Mouse (Mus musculus) neural tube, embryonic 12.5 days (tissue): Measurements from ENCODE around the gene Sspn. TPM values are rescaled to one million over a fixed set of nuclear protein-coding genes. Genes with fewer than 3 reads are reported as not detected.

Experiments
- ATAC-seq: fragments of 200-750 bp; cut with Nextera tagmentation; 2 replicates; pipeline ENCODE4 v1.8.0; 2017; ENCODE audit warnings: low read depth, mild to moderate bottlenecking, moderate TSS enrichment, moderate library complexity; ENCODE audit not compliant: low FRiP score
- H3K27ac ChIP-seq: fragments of 300-500 bp; sonication (generic); 2 replicates; pipeline ENCODE4 v1.5.1; 2016
- H3K27me3 ChIP-seq: fragments of 300-500 bp; sonication (generic); replicated peaks from 2 replicates; pipeline ENCODE4 v1.6.1; 2016; ENCODE audit warnings: mild to moderate bottlenecking
- H3K36me3 ChIP-seq: fragments of 300-500 bp; sonication (generic); 2 replicates; pipeline ENCODE4 v1.6.1; 2016; ENCODE audit warnings: mild to moderate bottlenecking
- H3K4me1 ChIP-seq: fragments of 300-500 bp; sonication (generic); 2 replicates; pipeline ENCODE4 v1.6.1; 2016
- H3K4me2 ChIP-seq: fragments of 300-500 bp; sonication (generic); replicated peaks from 2 replicates; pipeline ENCODE4 v1.6.1; 2016; ENCODE audit warnings: mild to moderate bottlenecking
- H3K4me3 ChIP-seq: fragments of 300-500 bp; sonication (generic); 2 replicates; pipeline ENCODE4 v1.5.1; 2016
- H3K9ac ChIP-seq: fragments of 300-500 bp; sonication (generic); 2 replicates; pipeline ENCODE4 v1.6.1; 2016; ENCODE audit warnings: mild to moderate bottlenecking
- H3K9me3 ChIP-seq: fragments of 300-500 bp; sonication (generic); 2 replicates; pipeline ENCODE4 v1.6.1; 2016; ENCODE audit warnings: mild to moderate bottlenecking
- WGBS: fragments of 180-500 bp; shearing (Covaris S2); methylation state at CpG from one replicate; pipeline ENCODE4 v1.1.7; 2016; 5-methylcytosine and 5-hydroxymethylcytosine counted together
- polyA plus RNA-seq: library from polyadenylated mRNA; unstranded; fragments of >200 nt; fragmentation: Nextera tagmentation; extraction: Ambion mirVana; gene quantifications from 2 replicates; pipeline ENCODE4 v1.2.1, GENCODE M21; 2016

The Sspn gene
- polyA plus RNA-seq: 3.6 and 3.7 TPM in 2 replicates

- peaks cover 10% of the 10 kb centered on the region for H3K4me1 ChIP-seq
- H3K4me3 ChIP-seq: no peak within 1 kb of the TSS
- H3K4me2 ChIP-seq: no peak within 1 kb of the TSS
- H3K27me3 ChIP-seq: no peaks in the 10 kb centered on the region
- ATAC-seq: no peak
- WGBS: 73% methylated on average over 3 of the region's 3 CpGs
- H3K27ac ChIP-seq: no peak within 1 kb of the TSS
- H3K9me3 ChIP-seq: no peaks in the 10 kb centered on the region
- no peaks in the 10 kb centered on the region for H3K36me3 ChIP-seq
- H3K9ac ChIP-seq: no peak within 1 kb of the TSS
Measured at GRCm38 (mm10) chr6:145931341-145931740, at the start of gene Sspn. Gene Sspn, plus strand, starts transcription at chr6:145931641.

- 79% methylated on average over 1 of the region's 1 CpGs for whole genome bisulfite sequencing
- no peaks in the 10 kb centered on the region for H3K4me1 ChIP-seq
- no peaks in the 10 kb centered on the region for H3K9me3 ChIP-seq
- H3K27me3 ChIP-seq: no peaks in the 10 kb centered on the region
- no peak overlapping the region for H3K27ac ChIP-seq
- H3K9ac ChIP-seq: no peak overlapping the region
- H3K36me3 ChIP-seq: no peaks in the 10 kb centered on the region
- no peak overlapping the region for H3K4me3 ChIP-seq
- no peak overlapping the region for H3K4me2 ChIP-seq
- ATAC-seq: no peak
Measured at GRCm38 (mm10) chr6:145883010-145883409, 48.4 kb upstream of the Sspn start.

- H3K4me1 ChIP-seq: no peaks in the 10 kb centered on the region
- H3K9ac ChIP-seq: no peak overlapping the region
- no peak overlapping the region for H3K4me2 ChIP-seq
- no peak overlapping the region for H3K27ac ChIP-seq
- H3K4me3 ChIP-seq: no peak overlapping the region
- 86% methylated on average over 4 of the region's 4 CpGs for WGBS
- H3K36me3 ChIP-seq: no peaks in the 10 kb centered on the region
- no peaks in the 10 kb centered on the region for H3K27me3 ChIP-seq
- no peak for ATAC-seq
- no peaks in the 10 kb centered on the region for H3K9me3 ChIP-seq
Measured at GRCm38 (mm10) chr6:145883668-145884067, 47.8 kb upstream of the Sspn start.

- Histone ChIP-seq H3K27me3 (no peaks in the 10 kb centered on the region), H3K36me3 (no peaks in the 10 kb centered on the region), H3K4me2 (no peak overlapping the region), H3K4me1 (no peaks in the 10 kb centered on the region), H3K27ac (no peak overlapping the region), H3K9me3 (no peaks in the 10 kb centered on the region), H3K4me3 (no peak overlapping the region), H3K9ac (no peak overlapping the region)
- 86% methylated on average over 4 of the region's 4 CpGs for WGBS
- no peak for ATAC-seq
Measured at GRCm38 (mm10) chr6:145885069-145885468, 46.4 kb upstream of the Sspn start.

GRCm38 (mm10) chr6:145886277-145886676 is 45.2 kb upstream of the Sspn start:
- Histone ChIP-seq H3K4me1 (no peaks in the 10 kb centered on the region), H3K9ac (no peak overlapping the region), H3K27me3 (no peaks in the 10 kb centered on the region), H3K4me2 (no peak overlapping the region), H3K4me3 (no peak overlapping the region), H3K27ac (no peak overlapping the region), H3K36me3 (no peaks in the 10 kb centered on the region), H3K9me3 (no peaks in the 10 kb centered on the region)
- 84% methylated on average over 8 of the region's 8 CpGs for WGBS
- ATAC-seq: no peak

GRCm38 (mm10) chr6:145887719-145888118 is 43.7 kb upstream of the Sspn start:
- 86% methylated on average over 6 of the region's 6 CpGs for WGBS
- Histone ChIP-seq H3K27me3 (no peaks in the 10 kb centered on the region), H3K27ac (no peak overlapping the region), H3K4me3 (no peak overlapping the region), H3K36me3 (no peaks in the 10 kb centered on the region), H3K9me3 (no peaks in the 10 kb centered on the region), H3K4me1 (no peaks in the 10 kb centered on the region), H3K9ac (no peak overlapping the region), H3K4me2 (no peak overlapping the region)
- no peak for ATAC-seq

GRCm38 (mm10) chr6:145891951-145892350 is 39.5 kb upstream of the Sspn start:
- ATAC-seq: no peak
- no peak overlapping the region for H3K4me3 ChIP-seq
- H3K9ac ChIP-seq: no peak overlapping the region
- no peaks in the 10 kb centered on the region for H3K27me3 ChIP-seq
- WGBS: 84% methylated on average over 11 of the region's 11 CpGs
- H3K9me3 ChIP-seq: no peaks in the 10 kb centered on the region
- H3K36me3 ChIP-seq: no peaks in the 10 kb centered on the region
- no peak overlapping the region for H3K27ac ChIP-seq
- no peak overlapping the region for H3K4me2 ChIP-seq
- no peaks in the 10 kb centered on the region for H3K4me1 ChIP-seq

GRCm38 (mm10) chr6:145892381-145893265 is 38.8 kb upstream of the Sspn start:
- ATAC-seq: no peak
- Histone ChIP-seq H3K9me3 (no peaks in the 10 kb centered on the region), H3K27ac (no peak overlapping the region), H3K4me3 (no peak overlapping the region), H3K4me1 (no peaks in the 10 kb centered on the region), H3K9ac (no peak overlapping the region), H3K27me3 (no peaks in the 10 kb centered on the region), H3K36me3 (no peaks in the 10 kb centered on the region), H3K4me2 (no peak overlapping the region)
- WGBS: 94% methylated on average over 20 of the region's 20 CpGs

- Histone ChIP-seq H3K4me1 (no peaks in the 10 kb centered on the region), H3K4me2 (no peak overlapping the region), H3K27me3 (no peaks in the 10 kb centered on the region), H3K36me3 (no peaks in the 10 kb centered on the region), H3K9me3 (no peaks in the 10 kb centered on the region), H3K27ac (no peak overlapping the region), H3K9ac (no peak overlapping the region), H3K4me3 (no peak overlapping the region)
- no peak for ATAC-seq
- 83% methylated on average over 13 of the region's 13 CpGs for WGBS
Measured at GRCm38 (mm10) chr6:145893366-145894021, 37.9 kb upstream of the Sspn start.

- Histone ChIP-seq H3K9me3 (no peaks in the 10 kb centered on the region), H3K4me2 (no peak overlapping the region), H3K27ac (no peak overlapping the region), H3K36me3 (no peaks in the 10 kb centered on the region), H3K4me3 (no peak overlapping the region), H3K4me1 (no peaks in the 10 kb centered on the region), H3K9ac (no peak overlapping the region), H3K27me3 (no peaks in the 10 kb centered on the region)
- 67% methylated on average over 8 of the region's 8 CpGs for WGBS
- ATAC-seq: no peak
Measured at GRCm38 (mm10) chr6:145894669-145895342, 36.6 kb upstream of the Sspn start.

GRCm38 (mm10) chr6:145904169-145904568 is 27.3 kb upstream of the Sspn start:
- Histone ChIP-seq H3K4me3 (no peak overlapping the region), H3K27ac (no peak overlapping the region), H3K4me2 (no peak overlapping the region), H3K9ac (no peak overlapping the region), H3K4me1 (no peaks in the 10 kb centered on the region), H3K9me3 (no peaks in the 10 kb centered on the region), H3K27me3 (no peaks in the 10 kb centered on the region), H3K36me3 (no peaks in the 10 kb centered on the region)
- 89% methylated on average over 5 of the region's 5 CpGs for WGBS
- no peak for ATAC-seq

GRCm38 (mm10) chr6:145904616-145905015 is 26.8 kb upstream of the Sspn start:
- Histone ChIP-seq H3K9me3 (no peaks in the 10 kb centered on the region), H3K27me3 (no peaks in the 10 kb centered on the region), H3K4me2 (no peak overlapping the region), H3K4me1 (no peaks in the 10 kb centered on the region), H3K27ac (no peak overlapping the region), H3K36me3 (no peaks in the 10 kb centered on the region), H3K4me3 (no peak overlapping the region), H3K9ac (no peak overlapping the region)
- no peak for ATAC-seq
- WGBS: 77% methylated on average over 5 of the region's 5 CpGs
